Mouse (Mus musculus) neural tube, embryonic 11.5 days (tissue): ENCODE data around the gene Olfr1006. TPM values are rescaled to one million over a fixed set of nuclear protein-coding genes. Genes with fewer than 3 reads are reported as not detected.

Experiments
- polyA plus RNA-seq: library from polyadenylated mRNA; unstranded; fragments of >200 nt; fragmentation: Nextera tagmentation; extraction: Ambion mirVana; gene quantifications from 2 replicates; pipeline ENCODE4 v1.2.1, GENCODE M21; 2014

Gene Olfr1006
- polyA plus RNA-seq, 1 experiment from 2014 or later = not detected

Other genes with a start within 250 kb of the Olfr1006 start
- not detected in 2 replicates for gene Olfr994, start 242.3 kb downstream of the Olfr1006 start, polyA plus RNA-seq
- not detected in 2 replicates for gene Olfr995, start 235.1 kb downstream of the Olfr1006 start, polyA plus RNA-seq
- not detected in 2 replicates for gene 4833423E24Rik, start 159.7 kb downstream of the Olfr1006 start, polyA plus RNA-seq
- gene Olfr996, start 99.6 kb downstream of the Olfr1006 start, polyA plus RNA-seq = not detected in 2 replicates
- gene Olfr998, start 89.8 kb downstream of the Olfr1006 start, polyA plus RNA-seq = not detected in 2 replicates
- gene Olfr1000, start 66.9 kb downstream of the Olfr1006 start, polyA plus RNA-seq = not detected in 2 replicates
- not detected in 2 replicates for gene Olfr1002, start 28.1 kb downstream of the Olfr1006 start, polyA plus RNA-seq
- not detected in 2 replicates for gene Olfr154, start 14.3 kb downstream of the Olfr1006 start, polyA plus RNA-seq
- not detected in 2 replicates for gene Olfr1008, start 10.7 kb upstream of the Olfr1006 start, polyA plus RNA-seq
- not detected in 2 replicates for gene Olfr1009, start 36.7 kb upstream of the Olfr1006 start, polyA plus RNA-seq
- gene Olfr1012, start 84.0 kb upstream of the Olfr1006 start, polyA plus RNA-seq = not detected in 2 replicates
- not detected in 2 replicates for gene Olfr1013, start 88.3 kb upstream of the Olfr1006 start, polyA plus RNA-seq
- gene Olfr1014, start 93.9 kb upstream of the Olfr1006 start, polyA plus RNA-seq = not detected in 2 replicates
- not detected in 2 replicates for gene Olfr1015, start 103.2 kb upstream of the Olfr1006 start, polyA plus RNA-seq
- not detected in 2 replicates for gene Olfr1016, start 123.8 kb upstream of the Olfr1006 start, polyA plus RNA-seq
- gene Olfr1018, start 139.7 kb upstream of the Olfr1006 start, polyA plus RNA-seq = not detected in 2 replicates
- gene Olfr1019, start 166.7 kb upstream of the Olfr1006 start, polyA plus RNA-seq = not detected in 2 replicates
- gene Olfr1020, start 168.3 kb upstream of the Olfr1006 start, polyA plus RNA-seq = not detected in 2 replicates
- gene Olfr1022, start 189.8 kb upstream of the Olfr1006 start, polyA plus RNA-seq = not detected in 2 replicates
- not detected in 2 replicates for gene Olfr1023, start 206.9 kb upstream of the Olfr1006 start, polyA plus RNA-seq
- gene Olfr1024, start 226.3 kb upstream of the Olfr1006 start, polyA plus RNA-seq = not detected in 2 replicates
- gene Olfr1025-ps1, start 236.4 kb upstream of the Olfr1006 start, polyA plus RNA-seq = not detected in 2 replicates
- gene Olfr1026, start 242.8 kb upstream of the Olfr1006 start, polyA plus RNA-seq = not detected in 2 replicates